Mouse (Mus musculus): ENCODE measurements around the gene Dnal1.

Dnal1 gene

DNA sequence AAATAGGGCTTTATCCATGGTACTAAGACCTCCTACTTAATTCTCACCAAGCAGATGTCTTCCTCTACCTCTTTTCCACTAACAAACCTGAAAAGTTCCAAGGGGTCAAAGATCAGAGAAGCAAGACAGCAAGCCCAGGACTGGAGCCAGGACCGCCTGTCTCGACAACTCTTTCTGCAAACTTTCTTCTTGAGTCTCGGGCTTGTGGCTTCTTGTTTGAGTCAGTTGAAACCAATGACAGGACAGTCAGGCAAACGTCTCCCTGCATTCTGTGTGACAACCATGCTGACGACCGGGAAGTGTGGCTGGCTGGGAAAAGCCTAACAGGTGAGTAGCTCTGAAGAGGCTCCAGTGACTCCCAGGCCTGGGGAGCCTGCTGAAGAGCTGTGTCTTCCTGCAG is 71.4 kb downstream of the Dnal1 start:
- no peak for DNase-seq (ENCODE audit: low read depth, low spot score)

DNA sequence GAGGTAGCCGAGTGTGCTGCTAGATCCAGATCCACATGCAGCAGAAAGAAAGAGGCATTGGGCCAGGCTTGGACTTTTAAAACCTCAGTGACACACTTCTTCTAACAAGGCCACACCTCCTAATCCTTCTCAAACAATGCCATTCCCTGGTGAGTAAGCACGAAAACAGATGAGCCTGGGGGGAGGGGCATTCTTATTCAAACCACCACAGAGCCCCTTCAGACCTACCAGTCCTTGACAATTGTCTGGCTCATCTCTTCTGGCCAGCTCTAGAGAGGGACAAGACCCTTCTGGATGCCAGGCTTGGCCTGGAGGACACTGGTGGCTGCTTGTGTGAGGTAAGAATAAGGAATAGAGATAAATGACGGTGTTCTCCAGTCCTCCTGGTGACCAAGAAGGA is 72.4 kb downstream of the Dnal1 start:
- no peak for DNase-seq (ENCODE audit: low read depth, low spot score)

DNA sequence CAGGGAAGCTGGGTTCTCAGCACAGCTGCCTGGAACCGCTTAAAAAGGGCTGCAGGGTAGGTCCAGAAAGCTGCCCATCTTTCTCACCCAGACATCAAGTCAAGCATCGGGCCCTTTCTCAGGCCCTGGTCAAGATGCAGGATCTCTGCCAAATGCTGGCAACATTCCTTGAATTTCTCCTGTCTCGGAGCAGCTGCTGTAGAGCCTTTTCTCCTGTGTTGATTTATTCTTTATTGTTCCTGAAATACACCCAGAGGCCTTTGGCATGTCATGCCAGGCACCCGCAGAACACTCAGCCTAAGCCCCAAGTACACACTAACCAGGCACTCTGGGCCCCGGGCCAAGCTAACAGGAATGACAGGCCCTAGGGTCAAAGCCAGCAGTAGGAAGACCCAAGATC is 72.8 kb downstream of the Dnal1 start:
- peak; percentile 57 for DNase-seq (ENCODE audit: low read depth, low spot score)

DNA sequence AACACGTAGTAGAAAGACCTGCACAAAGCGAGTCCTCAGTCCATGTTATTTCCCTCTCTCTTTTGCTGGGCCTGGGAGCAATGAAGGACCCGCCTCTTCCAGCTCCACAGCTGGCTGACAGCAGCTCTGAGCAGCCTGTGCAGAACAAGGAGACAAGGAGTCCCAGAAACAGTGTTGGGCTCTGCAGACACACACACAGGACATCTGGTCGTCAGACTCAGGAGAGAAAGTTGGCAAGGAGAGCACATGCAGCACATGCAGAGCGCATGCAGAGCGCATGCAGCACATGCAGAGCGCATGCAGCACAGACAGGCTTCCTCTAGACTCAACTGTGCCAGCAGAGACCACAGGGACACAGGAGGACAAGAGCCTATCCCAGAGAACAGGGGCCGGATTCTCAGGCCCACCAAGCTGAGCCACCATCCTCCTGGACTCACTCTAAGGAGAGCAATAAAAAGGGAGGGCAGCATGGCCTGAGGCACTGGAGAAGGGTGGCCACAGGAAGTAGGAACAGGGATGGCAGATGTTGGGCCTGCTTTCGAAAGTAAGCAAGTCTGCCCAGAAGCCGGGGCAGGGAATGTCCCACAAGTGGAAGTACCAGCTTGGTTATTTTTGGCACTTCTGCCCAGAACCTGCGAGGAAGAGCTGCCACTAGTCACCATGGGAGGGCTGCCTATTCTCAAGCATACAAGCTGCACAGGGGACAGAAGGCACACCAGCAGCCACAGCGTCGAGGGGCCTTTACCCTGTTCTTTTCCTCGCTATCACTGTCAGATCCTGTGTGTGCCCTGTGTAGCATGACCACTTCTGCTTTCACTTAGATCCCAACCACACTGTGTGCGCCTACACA is 73.8 kb downstream of the Dnal1 start:
- peak; percentile 84 for DNase-seq (ENCODE audit: low read depth, low spot score)

DNA sequence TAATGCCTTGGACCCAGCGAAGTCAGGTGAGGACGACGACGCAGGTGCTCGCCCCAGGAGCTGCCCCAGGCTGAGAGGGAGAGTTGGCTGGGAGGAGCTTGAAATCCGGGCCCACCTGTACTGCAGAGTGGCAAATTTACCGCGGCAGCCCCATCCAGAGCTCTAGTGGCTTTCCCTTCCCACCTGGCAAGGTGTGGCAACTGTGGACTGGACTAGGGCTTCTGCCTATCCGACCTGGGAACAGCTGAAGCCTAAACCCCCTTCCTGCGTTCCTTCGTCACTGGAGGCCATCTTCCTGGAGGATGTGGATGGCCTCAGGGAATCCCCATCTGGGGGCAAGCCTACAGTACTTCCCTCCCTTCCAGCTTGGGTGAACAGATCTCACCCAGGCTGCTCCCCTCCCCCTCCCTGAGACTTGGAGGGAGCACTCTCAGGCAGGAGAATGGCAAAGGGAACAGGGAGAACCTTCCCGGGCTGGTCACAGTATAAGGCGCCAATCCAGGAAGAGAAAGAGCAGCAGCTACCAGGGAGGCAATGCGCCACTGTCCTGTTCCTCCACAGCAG is 74.8 kb downstream of the Dnal1 start:
- DNase-seq (ENCODE audit: low read depth, low spot score): no peak

DNA sequence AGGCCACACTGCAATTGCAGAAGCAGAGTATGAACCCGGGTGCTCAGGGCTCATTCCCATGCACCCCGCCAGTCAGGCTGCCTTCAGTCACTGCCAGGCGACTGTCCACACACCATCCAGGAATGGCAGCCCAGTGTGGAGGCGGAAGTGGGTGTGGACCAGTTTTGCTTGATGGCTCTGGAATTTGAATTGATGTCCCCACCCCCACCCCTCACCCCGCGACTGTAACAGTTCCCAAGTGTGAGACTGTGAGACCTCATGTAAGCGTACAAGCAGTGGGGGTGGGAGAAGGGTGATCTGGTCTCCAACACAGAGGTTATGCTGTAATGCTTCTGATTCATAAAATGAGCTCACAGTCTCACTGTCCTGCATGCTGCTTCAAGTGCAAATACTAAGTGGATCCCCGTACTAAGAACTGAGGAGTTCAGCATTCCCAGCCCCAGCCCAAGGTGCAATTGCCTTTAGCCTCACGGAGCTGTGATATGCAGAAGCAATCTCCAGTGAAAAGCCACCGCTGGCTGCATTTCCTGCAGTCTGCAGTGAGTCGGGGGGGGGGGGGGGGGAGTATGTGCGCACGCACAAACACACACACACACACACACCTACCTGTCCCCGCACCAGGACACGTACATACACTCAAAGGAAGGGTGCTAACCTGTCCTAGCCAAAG is 76.1 kb downstream of the Dnal1 start:
- no peak for DNase-seq (ENCODE audit: low read depth, low spot score)

DNA sequence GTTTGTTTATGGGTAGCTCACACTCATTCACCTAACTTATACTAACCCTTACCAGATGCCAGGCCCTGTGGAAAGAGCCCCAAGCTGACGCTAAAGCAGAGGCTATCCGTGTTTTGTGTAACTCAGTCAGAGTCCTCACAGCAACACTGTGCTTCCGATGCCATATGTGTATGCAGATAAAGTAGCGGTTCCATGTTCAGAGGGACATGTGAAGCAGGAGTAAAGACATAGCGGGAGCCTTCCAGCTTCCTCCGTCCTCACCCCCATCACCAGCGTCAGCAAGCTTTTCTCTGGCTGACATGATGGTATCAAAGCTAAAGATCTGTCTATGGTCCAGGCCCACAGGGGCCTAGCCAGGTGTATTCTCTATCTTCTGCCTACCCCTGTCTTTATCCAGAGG is 77.0 kb downstream of the Dnal1 start:
- DNase-seq (ENCODE audit: low read depth, low spot score): no peak

DNA sequence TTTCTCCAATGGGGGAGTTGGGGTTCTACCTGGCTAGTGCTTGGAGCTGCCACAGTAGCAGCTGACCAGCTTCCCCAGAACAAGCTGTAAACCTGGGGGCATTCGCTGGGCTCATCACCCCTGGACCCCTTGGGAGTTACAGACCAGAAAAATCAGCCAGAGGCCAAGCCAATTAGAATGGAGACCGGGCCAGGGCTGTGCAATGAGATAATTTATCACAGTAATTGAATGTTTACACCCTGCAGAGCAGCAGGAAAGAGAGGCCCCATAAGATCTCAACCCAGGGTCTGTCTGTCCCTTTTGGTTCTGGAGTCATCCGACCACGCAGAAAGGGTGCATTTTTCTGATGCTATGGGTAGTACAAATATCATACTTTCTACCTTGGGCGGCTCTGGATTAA is 77.6 kb downstream of the Dnal1 start:
- DNase-seq (ENCODE audit: low read depth, low spot score): no peak

DNA sequence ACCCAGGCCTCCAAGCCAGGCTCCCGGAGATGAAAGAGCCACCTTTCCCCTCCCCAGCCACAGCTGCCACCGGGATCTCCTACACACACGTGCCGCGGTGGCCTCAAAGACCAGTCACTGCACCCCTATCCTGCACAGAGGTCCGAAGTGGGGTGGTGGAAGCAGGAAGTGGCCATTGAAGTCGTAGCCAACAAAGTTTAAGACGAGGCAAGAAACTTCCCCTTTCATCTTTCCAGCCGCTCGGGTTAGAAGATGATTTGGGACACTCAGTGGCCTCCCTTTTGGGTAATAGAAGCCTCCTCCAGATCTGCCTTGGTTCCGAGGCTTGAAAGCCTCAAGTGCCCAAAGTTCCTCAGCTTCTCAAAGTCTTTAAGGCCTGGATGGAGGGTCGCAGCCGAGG is 78.1 kb downstream of the Dnal1 start:
- DNase-seq (ENCODE audit: low read depth, low spot score): no peak

DNA sequence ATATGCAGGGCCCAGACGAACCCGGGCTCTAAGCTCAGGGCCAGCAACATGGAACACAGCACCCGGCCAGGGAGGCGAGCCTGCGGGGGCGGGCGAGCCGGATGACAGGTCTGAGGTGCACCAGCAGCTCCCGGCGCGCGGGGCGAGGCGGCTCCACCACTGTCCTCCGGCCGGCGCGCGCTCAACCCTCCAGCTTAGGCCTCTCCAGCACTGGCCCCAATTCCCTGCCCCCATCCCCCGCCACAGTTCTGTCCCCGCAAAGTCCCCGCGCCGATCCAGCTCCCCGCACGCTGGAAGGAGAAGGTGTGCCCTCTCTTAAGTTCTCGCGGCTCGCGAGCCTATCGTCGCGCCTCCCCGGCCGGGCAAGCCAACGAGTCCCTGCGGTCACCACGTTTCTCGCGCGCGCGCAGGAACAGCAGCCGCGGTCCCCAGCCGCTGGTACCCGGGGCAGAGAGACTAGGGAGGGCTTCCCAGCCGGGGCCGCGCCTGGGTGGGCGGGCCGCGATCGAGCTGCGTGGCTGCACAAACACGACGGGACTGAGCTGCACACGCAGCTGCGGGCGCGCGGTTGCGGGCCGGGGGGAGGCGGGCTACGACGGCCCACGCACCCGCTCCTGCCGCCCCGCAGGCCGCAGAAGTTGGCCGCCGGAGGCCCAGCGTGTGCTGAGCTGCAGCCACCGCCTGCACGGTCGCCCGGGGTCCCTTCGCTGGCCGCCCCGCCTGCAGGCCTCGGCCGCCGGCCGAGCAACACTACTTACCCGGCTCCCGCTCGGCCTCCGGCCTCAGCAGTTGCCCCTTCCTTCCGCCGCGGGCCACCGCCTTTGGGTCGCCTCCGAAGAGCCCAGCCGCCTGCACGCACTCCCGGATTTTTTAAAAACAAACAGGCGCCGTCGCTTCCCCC is 78.8 kb downstream of the Dnal1 start:
- DNase-seq (ENCODE audit: low read depth, low spot score): peak; percentile 73

DNA sequence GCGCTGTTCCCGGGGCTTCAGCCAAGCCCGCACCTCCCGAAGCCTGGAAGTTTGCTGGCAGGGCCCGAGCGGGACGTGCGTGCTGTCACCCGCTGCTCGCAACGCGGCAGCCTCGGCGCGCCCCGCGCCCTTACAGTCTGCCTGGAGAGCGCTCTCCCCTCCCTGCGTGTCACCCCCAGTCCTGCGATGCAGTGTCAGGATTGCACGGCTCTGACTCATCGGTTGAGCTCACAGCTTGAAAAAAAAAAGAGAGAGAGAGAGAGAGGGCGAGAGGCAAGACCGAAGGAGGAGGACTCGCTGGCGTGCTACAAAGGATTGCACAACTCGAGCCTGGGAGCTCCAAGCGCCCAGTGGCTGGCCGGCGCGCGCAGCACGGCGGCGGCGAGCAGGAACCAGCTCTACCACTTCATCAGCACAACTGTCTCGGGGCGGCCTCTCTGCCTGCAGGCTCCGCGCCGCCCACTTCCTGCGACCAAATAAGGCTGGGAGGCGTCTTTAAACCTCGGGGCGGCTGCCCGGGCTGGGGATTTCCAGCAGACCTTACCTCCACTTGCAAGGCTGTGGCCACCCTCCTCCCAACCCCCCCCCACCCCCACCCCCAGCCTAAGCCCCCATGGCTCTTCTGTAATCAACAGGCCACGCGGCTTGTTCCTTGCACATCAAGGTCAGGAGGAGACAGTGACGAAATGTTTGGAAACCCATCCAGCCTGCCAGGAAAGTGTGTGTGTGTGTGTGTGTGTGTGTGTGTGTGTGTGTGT is 79.7 kb downstream of the Dnal1 start:
- DNase-seq (ENCODE audit: low read depth, low spot score): peak; percentile 96

DNA sequence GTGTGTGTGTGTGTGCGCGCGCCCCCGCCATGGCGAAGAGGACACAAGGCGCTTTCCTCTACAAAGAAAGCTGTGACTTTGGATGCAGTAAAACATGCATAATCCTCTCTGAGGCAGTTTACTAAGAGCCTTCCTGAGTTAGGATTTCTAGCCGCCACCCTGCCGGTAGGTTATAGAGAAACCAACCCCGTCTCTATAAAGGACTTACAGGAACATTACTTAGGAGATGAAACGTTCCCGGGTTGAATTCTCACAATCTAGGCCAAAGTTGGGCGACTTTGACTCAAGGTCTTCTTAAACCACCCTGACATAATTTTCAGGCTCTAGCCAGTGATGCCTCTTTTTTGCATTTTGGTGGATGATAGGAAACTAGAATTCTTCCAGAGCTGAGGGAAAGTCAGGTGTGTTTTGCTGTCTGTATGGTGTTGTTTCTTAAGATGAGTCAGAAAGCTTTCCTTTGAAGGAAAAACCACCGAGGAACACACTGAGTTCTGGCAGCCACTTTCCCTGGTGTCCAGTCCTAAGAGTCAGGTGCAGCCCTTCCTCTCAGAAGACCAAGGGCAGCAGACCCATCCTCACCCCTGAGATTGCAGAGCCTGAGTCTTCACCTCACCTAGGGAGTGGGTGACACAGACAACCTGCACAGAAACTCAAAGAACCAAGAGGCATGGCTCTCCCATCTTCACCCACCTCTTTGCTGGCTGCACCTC is 80.4 kb downstream of the Dnal1 start:
- no peak for DNase-seq (ENCODE audit: low read depth, low spot score)

DNA sequence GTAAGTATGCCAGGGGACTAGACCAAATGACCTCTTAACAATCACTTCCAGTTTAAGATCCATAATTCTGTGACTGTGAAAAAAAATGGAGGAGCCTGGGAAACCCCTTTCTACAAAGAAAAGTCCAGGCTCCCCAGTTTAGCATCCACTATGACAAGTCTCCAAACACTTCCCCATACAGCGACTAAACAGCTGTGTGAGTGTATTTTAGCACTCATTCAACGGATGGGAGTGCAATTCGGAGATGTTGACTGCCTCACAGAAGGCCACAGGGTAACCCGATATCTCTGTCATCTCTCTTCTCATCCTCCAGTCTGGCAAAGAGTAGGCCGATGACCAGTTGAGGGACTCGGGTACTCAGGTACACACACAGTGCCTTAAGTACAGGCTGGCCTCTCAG is 81.0 kb downstream of the Dnal1 start:
- no peak for DNase-seq (ENCODE audit: low read depth, low spot score)
